Mouse (Mus musculus): ENCODE measurements at regions not wholly inside any gene's neighbourhood (a gene's known extent, or its start where the extent isn't known, plus 50 kb on each side); places are given as distances from the start of the nearest gene placed in this dataset.
A peak's percentile ranks its signal among the peaks of the same experiment; 100 is the strongest.

DNA sequence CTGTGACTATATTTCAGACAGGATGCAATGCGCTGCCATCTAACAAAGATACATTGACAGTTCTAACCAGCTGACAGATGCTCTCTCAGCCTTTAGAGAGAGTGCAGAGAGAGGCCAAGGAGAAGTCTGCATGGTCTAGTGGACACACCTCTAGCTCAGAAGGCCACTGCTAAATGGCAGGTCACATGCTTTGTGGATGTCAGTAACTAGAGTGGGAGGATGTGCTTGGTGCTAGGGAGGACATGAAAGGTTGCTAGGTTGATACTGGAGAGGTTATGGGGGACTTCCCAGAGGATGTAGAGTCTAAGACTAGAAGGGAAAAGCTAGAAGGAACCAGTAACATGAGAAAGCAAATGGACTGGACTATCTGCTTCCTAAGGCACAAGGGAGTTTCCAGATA, 271.3 kb upstream of the Zwint start:
- Histone ChIP-seq H3K4me1 (ENCODE audit: control insufficient read depth, insufficient read depth, low read length) (no peaks in the 10 kb centered on the region), H3K4me3 (ENCODE audit: insufficient read depth, low read depth, low read length) (no peak overlapping the region), H3K27ac (ENCODE audit: insufficient read depth, low read depth, low read length) (no peak overlapping the region)
- WGBS: 94% methylated on average over 1 of the region's 1 CpGs
- TF ChIP-seq POLR2A (IDR thresholded peaks at IDR 0.05; ENCODE audit: insufficient read depth, low read depth, low read length) (no peak), CTCF (IDR thresholded peaks at IDR 0.05; ENCODE audit: insufficient read depth, low read depth, low read length) (no peak)

DNA sequence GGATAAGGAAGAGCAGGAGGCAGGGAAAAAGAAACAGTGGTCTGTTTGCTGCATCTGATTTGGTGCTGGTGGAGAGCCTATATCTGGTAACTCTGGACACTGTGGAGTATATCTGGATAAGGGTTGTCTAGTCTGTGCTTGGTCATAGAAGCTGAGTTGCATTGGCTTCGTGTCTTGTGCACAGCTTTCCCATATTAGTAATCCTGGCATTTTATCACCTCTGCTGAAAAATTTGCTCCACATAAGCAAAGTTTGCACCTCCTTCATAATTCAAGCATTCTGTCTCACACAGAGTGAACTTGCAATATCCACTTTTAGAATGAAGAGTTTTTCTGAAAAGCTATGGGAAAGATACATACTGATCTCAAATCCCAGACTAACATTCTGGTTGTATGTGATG, 269.8 kb upstream of the Zwint start:
- H3K27ac ChIP-seq (ENCODE audit: insufficient read depth, low read depth, low read length): no peak overlapping the region
- H3K4me1 ChIP-seq (ENCODE audit: control insufficient read depth, insufficient read depth, low read length): no peaks in the 10 kb centered on the region
- no peak overlapping the region for H3K4me3 ChIP-seq (ENCODE audit: insufficient read depth, low read depth, low read length)
- TF ChIP-seq CTCF (IDR thresholded peaks at IDR 0.05; ENCODE audit: insufficient read depth, low read depth, low read length): no peak
- TF ChIP-seq POLR2A (IDR thresholded peaks at IDR 0.05; ENCODE audit: insufficient read depth, low read depth, low read length): no peak
- 83% methylated on average over 1 of the region's 1 CpGs for WGBS

DNA sequence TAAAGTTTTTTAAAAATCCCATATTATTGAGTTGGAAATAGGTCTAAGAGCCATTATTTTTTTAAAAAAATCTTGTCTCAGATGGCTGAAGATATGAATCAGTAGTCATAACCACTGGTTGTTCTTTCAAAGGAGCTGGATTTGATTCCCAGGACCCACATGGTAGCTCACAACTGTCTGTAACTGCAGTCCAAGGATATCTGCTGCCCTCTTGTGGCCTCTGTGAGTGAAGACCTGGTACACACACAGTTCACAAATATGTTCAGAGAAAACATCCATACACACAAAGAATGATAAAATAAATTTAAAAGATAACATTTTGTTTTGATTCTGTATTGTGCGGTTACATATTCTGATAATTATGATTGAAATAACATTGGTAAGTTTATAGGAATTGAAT, 263.2 kb upstream of the Zwint start:
- 96% methylated on average over 1 of the region's 1 CpGs for WGBS
- TF ChIP-seq CTCF (IDR thresholded peaks at IDR 0.05; ENCODE audit: insufficient read depth, low read depth, low read length) (no peak), POLR2A (IDR thresholded peaks at IDR 0.05; ENCODE audit: insufficient read depth, low read depth, low read length) (no peak)

DNA sequence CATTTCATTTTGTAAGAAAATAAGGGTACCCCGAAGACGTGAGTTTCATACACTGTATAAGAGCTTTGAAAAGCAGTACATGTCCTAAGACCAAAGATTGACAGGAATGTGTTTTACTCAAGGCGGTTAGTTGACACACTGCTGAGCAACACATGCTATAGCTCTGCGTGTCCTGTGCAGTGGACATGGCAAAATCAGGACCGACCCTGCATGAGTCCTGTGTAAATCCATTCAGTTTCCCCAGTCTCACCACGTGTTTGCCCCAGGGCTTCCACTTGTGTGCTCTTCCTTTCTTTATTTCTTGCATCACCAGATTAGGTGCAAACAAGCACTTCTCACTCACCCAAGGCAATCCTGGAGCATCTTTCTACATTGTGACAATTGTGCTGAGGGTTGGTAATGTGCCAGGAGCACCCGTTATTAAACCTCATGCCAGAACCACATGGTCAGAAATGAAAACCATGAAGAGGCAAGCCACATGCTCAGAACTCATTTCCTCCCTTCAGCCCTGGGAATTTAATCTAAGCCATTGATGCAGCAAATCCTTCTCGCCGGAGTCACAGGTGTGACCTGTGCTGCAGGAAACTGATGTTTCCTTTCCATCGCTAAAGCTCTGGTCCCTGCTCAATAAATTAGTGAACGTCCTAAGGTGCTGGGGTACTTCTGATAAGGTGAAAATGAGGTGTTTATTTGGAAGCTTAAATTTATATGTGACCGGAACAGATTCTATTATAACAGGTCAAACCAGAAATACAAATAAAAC, 261.2 kb upstream of the Zwint start:
- no peak overlapping the region for H3K27ac ChIP-seq (ENCODE audit: insufficient read depth, low read depth, low read length)
- WGBS: 83% methylated on average over 12 of the region's 12 CpGs
- H3K4me1 ChIP-seq (ENCODE audit: control insufficient read depth, insufficient read depth, low read length): no peaks in the 10 kb centered on the region
- TF ChIP-seq POLR2A (IDR thresholded peaks at IDR 0.05; ENCODE audit: insufficient read depth, low read depth, low read length) (no peak), CTCF (IDR thresholded peaks at IDR 0.05; ENCODE audit: insufficient read depth, low read depth, low read length) (no peak)
- H3K4me3 ChIP-seq (ENCODE audit: insufficient read depth, low read depth, low read length): no peak overlapping the region

More for the DNA sequence above, 263.2 kb upstream of the Zwint start:
- Histone ChIP-seq H3K4me3 (ENCODE audit: insufficient read depth, low read depth, low read length) (no peak overlapping the region), H3K27ac (ENCODE audit: insufficient read depth, low read depth, low read length) (no peak overlapping the region), H3K4me1 (ENCODE audit: control insufficient read depth, insufficient read depth, low read length) (no peaks in the 10 kb centered on the region)

DNA sequence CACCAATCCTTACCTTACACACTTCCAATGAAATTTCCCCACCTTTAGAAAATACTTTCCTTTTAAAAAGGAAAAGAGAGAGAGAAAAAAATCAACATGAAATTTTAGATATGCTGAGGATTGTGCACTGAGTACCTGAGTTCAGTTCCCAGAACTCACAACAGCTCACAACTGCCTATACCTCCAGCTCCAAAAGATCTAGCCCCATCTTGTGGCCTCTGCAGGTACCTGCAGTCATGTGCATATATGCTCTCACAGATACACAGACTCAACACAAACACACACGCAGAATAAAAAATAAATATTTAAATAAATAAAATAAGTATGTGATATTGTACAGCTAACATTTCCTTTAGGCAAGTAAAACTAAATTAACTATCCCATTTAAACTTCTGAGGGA, 260.3 kb upstream of the Zwint start:
- Histone ChIP-seq H3K4me3 (ENCODE audit: insufficient read depth, low read depth, low read length) (no peak overlapping the region), H3K4me1 (ENCODE audit: control insufficient read depth, insufficient read depth, low read length) (no peaks in the 10 kb centered on the region), H3K27ac (ENCODE audit: insufficient read depth, low read depth, low read length) (no peak overlapping the region)
- no peak for TF ChIP-seq POLR2A (IDR thresholded peaks at IDR 0.05; ENCODE audit: insufficient read depth, low read depth, low read length)
- no peak for TF ChIP-seq CTCF (IDR thresholded peaks at IDR 0.05; ENCODE audit: insufficient read depth, low read depth, low read length)
- 100% methylated on average over 1 of the region's 1 CpGs for WGBS

DNA sequence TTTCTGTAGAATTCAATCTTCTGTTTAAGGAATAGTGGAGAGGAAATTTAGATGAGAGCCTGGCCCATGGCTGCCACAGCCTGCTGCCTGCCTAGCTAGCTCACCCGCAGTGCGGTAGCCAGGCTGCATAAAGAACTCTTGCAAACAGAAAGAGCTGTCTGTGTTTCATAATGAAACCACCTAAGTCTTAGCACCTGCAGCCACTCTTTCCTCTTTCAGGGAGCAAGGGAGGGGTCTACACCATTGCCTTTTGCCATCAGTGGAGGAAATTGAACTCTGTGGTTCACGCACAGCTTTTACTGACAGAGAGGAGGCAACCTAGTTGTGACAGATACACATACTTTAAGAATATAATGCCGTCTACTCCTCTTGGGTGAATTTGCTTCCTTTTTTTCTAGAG, 251.4 kb upstream of the Zwint start:
- WGBS: 72% methylated on average over 4 of the region's 4 CpGs
- Histone ChIP-seq H3K4me1 (ENCODE audit: control insufficient read depth, insufficient read depth, low read length) (no peaks in the 10 kb centered on the region), H3K27ac (ENCODE audit: insufficient read depth, low read depth, low read length) (no peak overlapping the region), H3K4me3 (ENCODE audit: insufficient read depth, low read depth, low read length) (no peak overlapping the region)
- TF ChIP-seq POLR2A (IDR thresholded peaks at IDR 0.05; ENCODE audit: insufficient read depth, low read depth, low read length) (no peak), CTCF (IDR thresholded peaks at IDR 0.05; ENCODE audit: insufficient read depth, low read depth, low read length) (no peak)

DNA sequence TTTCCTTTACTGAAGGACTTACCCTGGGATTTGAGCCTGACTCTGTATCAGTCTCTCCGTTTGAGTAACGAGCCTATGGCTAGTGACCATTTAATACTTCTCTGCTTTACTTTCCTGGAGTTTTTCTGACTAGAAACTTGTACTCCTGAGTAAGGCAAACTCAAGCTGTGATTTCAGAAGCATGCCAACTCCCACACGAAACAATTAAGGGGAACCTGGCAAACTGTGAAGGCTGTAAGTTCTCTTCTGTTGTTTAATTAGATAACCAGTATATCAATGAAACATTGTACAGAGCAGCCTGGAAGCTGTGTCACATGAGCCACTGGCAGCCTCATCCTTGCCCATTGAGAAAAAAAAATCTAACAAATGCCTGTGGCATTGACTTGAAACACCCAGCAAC, 244.3 kb upstream of the Zwint start:
- TF ChIP-seq POLR2A (IDR thresholded peaks at IDR 0.05; ENCODE audit: insufficient read depth, low read depth, low read length) (no peak), CTCF (IDR thresholded peaks at IDR 0.05; ENCODE audit: insufficient read depth, low read depth, low read length) (no peak)
- 47% methylated on average over 3 of the region's 3 CpGs for WGBS
- H3K27ac ChIP-seq (ENCODE audit: insufficient read depth, low read depth, low read length): no peak overlapping the region
- H3K4me1 ChIP-seq (ENCODE audit: control insufficient read depth, insufficient read depth, low read length): no peaks in the 10 kb centered on the region
- H3K4me3 ChIP-seq (ENCODE audit: insufficient read depth, low read depth, low read length): no peak overlapping the region

DNA sequence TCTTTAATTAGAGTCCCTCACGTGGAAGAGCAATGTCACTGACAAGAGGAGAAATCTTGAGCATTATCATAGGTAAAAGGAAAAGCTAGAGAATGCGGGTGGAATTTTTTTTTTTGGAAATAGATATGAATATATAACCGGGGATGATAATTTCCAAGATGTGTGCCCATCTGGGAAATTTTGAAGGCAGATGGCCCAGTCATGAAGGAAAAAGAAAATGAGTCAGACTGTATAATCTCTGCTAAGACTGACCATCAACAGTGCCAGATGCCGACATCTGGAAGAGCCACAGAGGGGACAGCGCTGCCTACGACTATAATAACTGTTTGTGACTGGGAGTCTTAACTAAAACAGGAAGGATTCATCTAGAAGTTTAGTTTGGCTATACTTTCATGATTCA, 243.0 kb upstream of the Zwint start:
- WGBS: 83% methylated on average over 6 of the region's 6 CpGs
- no peak for TF ChIP-seq POLR2A (IDR thresholded peaks at IDR 0.05; ENCODE audit: insufficient read depth, low read depth, low read length)
- Histone ChIP-seq H3K4me1 (ENCODE audit: control insufficient read depth, insufficient read depth, low read length) (no peaks in the 10 kb centered on the region), H3K4me3 (ENCODE audit: insufficient read depth, low read depth, low read length) (no peak overlapping the region), H3K27ac (ENCODE audit: insufficient read depth, low read depth, low read length) (no peak overlapping the region)

DNA sequence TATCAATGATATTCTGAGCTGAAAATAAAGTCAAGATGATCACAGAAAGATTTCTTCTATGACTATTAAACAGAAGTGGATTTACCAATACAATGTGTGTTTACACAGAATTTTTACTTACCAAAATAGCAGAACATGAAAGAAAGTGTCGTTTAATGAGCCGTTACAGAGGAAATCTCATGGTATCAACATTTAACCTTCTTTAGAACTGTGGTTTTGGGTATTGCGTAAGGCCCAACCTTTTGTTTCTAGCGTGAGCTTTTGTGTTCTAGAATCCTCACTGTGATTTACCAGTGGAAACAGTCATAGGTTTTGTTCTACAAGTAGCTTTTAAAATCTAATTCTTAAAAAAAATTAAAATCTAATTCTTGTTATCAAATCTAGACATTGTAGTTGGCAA, 200.0 kb upstream of the Zwint start:
- no peaks in the 10 kb centered on the region for H3K4me1 ChIP-seq (ENCODE audit: control insufficient read depth, insufficient read depth, low read length)
- WGBS: 84% methylated on average over 4 of the region's 4 CpGs
- no peak for TF ChIP-seq POLR2A (IDR thresholded peaks at IDR 0.05; ENCODE audit: insufficient read depth, low read depth, low read length)
- no peak for TF ChIP-seq CTCF (IDR thresholded peaks at IDR 0.05; ENCODE audit: insufficient read depth, low read depth, low read length)
- no peak overlapping the region for H3K27ac ChIP-seq (ENCODE audit: insufficient read depth, low read depth, low read length)
- H3K4me3 ChIP-seq (ENCODE audit: insufficient read depth, low read depth, low read length): no peak overlapping the region

DNA sequence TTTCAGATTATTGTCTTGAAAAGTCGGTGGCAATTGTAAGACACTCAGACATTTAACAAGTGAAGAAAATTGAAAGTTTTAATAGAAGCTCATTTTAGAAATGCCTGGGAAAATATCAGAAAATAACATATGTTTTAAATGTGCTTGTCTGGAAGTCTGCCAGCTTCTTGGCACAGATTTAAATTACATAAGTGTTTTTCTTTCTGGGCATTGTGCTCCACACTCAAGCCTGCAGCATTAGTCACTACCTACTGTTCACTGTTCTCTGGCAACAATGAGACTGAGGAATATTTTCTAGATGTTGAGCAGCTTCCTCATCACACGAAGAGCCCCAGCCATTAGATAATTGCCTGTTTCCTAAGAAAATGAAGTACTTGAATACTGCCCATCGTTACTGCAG, 170.3 kb upstream of the Zwint start:
- H3K27ac ChIP-seq (ENCODE audit: insufficient read depth, low read depth, low read length): peak overlapping the region; percentile 9
- no peak for TF ChIP-seq POLR2A (IDR thresholded peaks at IDR 0.05; ENCODE audit: insufficient read depth, low read depth, low read length)
- H3K4me3 ChIP-seq (ENCODE audit: insufficient read depth, low read depth, low read length): no peak overlapping the region
- peaks cover 2% of the 10 kb centered on the region; the same call in 1 of the 2 replicates for H3K4me1 ChIP-seq (ENCODE audit: control insufficient read depth, insufficient read depth, low read length)
- WGBS: 23% methylated on average over 3 of the region's 3 CpGs
